Mouse (Mus musculus) stomach, embryonic 15.5 days (tissue): ENCODE results near the gene Rps6kb2. TPM values are rescaled to one million over a fixed set of nuclear protein-coding genes. Genes with fewer than 3 reads are reported as not detected.

Experiments
- ATAC-seq: fragments of 200-750 bp; cut with Nextera tagmentation; 2 replicates; pipeline ENCODE4 v1.8.0; 2017; ENCODE audit warnings: low read depth, moderate number of reproducible peaks, moderate TSS enrichment; ENCODE audit not compliant: insufficient read depth, low FRiP score
- H3K27ac ChIP-seq: fragments of 300-500 bp; sonication (generic); 2 replicates; pipeline ENCODE4 v1.5.1; 2015; ENCODE audit warnings: mild to moderate bottlenecking, inconsistent platforms
- H3K27me3 ChIP-seq: fragments of 300-500 bp; sonication (generic); replicated peaks from 2 replicates; pipeline ENCODE4 v1.6.1; 2015; ENCODE audit warnings: inconsistent platforms
- H3K36me3 ChIP-seq: fragments of 300-500 bp; sonication (generic); 2 replicates; pipeline ENCODE4 v1.6.1; 2015; ENCODE audit warnings: inconsistent platforms
- H3K4me1 ChIP-seq: fragments of 300-500 bp; sonication (generic); 2 replicates; pipeline ENCODE4 v1.6.1; 2015; ENCODE audit warnings: inconsistent platforms
- H3K4me2 ChIP-seq: fragments of 300-500 bp; sonication (generic); 2 replicates; pipeline ENCODE4 v1.6.1; 2015; ENCODE audit warnings: mild to moderate bottlenecking, inconsistent platforms
- H3K4me3 ChIP-seq: fragments of 300-500 bp; sonication (generic); replicated peaks from 2 replicates; pipeline ENCODE4 v1.5.1; 2015; ENCODE audit warnings: inconsistent platforms
- H3K9ac ChIP-seq: fragments of 300-500 bp; sonication (generic); 2 replicates; pipeline ENCODE4 v1.6.1; 2015; ENCODE audit warnings: inconsistent platforms
- H3K9me3 ChIP-seq: fragments of 300-500 bp; sonication (generic); 2 replicates; pipeline ENCODE4 v1.6.1; 2016; ENCODE audit warnings: inconsistent platforms
- WGBS: fragments of 180-500 bp; shearing (Covaris S2); methylation state at CpG from one replicate; pipeline ENCODE4 v1.1.7; 2015; 5-methylcytosine and 5-hydroxymethylcytosine counted together
- polyA plus RNA-seq: library from polyadenylated mRNA; unstranded; fragments of >200 nt; fragmentation: Nextera tagmentation; extraction: Ambion mirVana; gene quantifications from 2 replicates; pipeline ENCODE4 v1.2.1, GENCODE M21; 2015

Rps6kb2 gene
- polyA plus RNA-seq, 1 experiment from 2014 or later = 44.7 TPM

- ATAC-seq = no peak
- H3K9me3 ChIP-seq = no peaks in the 10 kb centered on the region
- peaks cover 19% of the 10 kb centered on the region for H3K4me1 ChIP-seq
- no peaks in the 10 kb centered on the region for H3K27me3 ChIP-seq
- no peak overlapping the region for H3K9ac ChIP-seq
- no peak overlapping the region for H3K4me2 ChIP-seq
- H3K27ac ChIP-seq = no peak overlapping the region
- 85% methylated on average over 2 of the region's 2 CpGs for WGBS
- H3K36me3 ChIP-seq = no peaks in the 10 kb centered on the region
- H3K4me3 ChIP-seq = no peak overlapping the region
Measured at GRCm38 (mm10) chr19:4183689-4184088, 20.5 kb upstream of the Rps6kb2 start.

GRCm38 (mm10) chr19:4181892-4182291 lies 18.7 kb upstream of the Rps6kb2 start:
- H3K9ac ChIP-seq = no peak overlapping the region
- H3K27ac ChIP-seq = no peak overlapping the region
- H3K27me3 ChIP-seq = no peaks in the 10 kb centered on the region
- 33% methylated on average over 3 of the region's 3 CpGs for WGBS
- no peak overlapping the region for H3K4me2 ChIP-seq
- H3K4me3 ChIP-seq = no peak overlapping the region
- H3K36me3 ChIP-seq = no peaks in the 10 kb centered on the region
- H3K4me1 ChIP-seq = peaks cover 19% of the 10 kb centered on the region
- no peaks in the 10 kb centered on the region for H3K9me3 ChIP-seq
- ATAC-seq = no peak

DNA sequence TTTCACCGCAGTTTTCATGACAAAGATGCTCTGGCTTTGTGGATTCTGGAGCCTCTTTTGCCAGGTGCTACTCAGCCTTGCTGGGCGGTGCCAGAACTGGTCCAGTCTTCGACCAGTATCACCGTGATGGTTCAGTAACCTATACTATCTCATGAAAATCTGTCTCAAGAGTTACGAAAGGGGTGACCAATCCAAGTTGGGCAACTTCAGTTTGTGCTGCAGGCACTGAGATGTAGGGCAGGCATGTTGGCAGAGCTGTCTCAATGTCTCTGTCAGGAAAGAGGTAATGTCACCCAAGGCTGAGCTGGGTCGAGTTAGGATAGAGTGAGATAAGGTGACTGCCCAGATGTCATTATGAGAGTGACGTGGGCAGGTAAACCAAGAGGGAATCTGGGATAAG lies 17.3 kb upstream of the Rps6kb2 start:
- Histone ChIP-seq H3K9me3 (no peaks in the 10 kb centered on the region), H3K27me3 (no peaks in the 10 kb centered on the region), H3K9ac (no peak overlapping the region), H3K4me2 (no peak overlapping the region), H3K4me3 (no peak overlapping the region), H3K36me3 (no peaks in the 10 kb centered on the region), H3K4me1 (peaks cover 21% of the 10 kb centered on the region), H3K27ac (no peak overlapping the region)
- 89% methylated on average over 7 of the region's 7 CpGs for WGBS
- ATAC-seq = no peak

DNA sequence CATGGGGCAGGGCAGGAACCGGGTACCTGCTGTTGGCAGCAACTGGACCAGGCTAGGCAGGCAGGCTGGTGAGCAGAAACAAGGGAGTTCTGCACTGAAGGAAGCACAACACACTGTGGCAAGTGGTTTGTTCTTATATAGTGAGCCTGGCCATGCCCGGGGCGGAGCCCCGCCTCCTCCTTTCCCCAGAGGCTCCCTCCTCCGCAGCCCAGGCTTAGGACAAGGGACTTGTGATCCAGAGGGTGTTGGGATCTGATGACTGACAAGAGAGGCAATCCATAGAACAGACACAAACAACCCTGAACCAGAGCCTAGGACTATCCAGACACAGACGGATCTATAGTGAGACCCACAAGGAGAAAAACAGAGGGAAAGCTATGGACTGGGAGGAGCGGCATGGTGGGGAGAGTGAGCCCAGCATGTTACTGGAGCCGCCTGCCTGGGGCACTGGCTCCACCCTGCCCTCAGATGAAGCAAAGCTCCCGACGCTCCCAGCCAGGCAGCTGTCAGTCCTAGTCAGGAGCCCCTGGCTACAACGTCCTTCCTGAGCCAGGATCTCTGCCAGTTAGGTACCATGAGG lies 12.3 kb upstream of the Rps6kb2 start, which contains the start of gene Carns1:
Carns1 (minus strand) TSS at position 112 of the 580 bp plus-strand sequence.
- H3K4me2 ChIP-seq = peak within 1 kb of the TSS; percentile 35
- H3K36me3 ChIP-seq = no peaks in the 10 kb centered on the region
- no peaks in the 10 kb centered on the region for H3K9me3 ChIP-seq
- no peak within 1 kb of the TSS for H3K27ac ChIP-seq
- no peak within 1 kb of the TSS for H3K9ac ChIP-seq
- no peaks in the 10 kb centered on the region for H3K27me3 ChIP-seq
- H3K4me1 ChIP-seq = peaks cover 10% of the 10 kb centered on the region; the same call in 1 of the 2 replicates
- ATAC-seq = peak; percentile 51; the same call in 1 of the 2 replicates
- WGBS = 6% methylated on average over 11 of the region's 11 CpGs
- H3K4me3 ChIP-seq = no peak within 1 kb of the TSS

GRCm38 (mm10) chr19:4172925-4173324 lies 9.8 kb upstream of the Rps6kb2 start:
- H3K9ac ChIP-seq = no peak overlapping the region
- WGBS = 65% methylated on average over 11 of the region's 11 CpGs

GRCm38 (mm10) chr19:4171393-4172290 lies 8.5 kb upstream of the Rps6kb2 start:
- no peak for ATAC-seq
- Histone ChIP-seq H3K4me1 (peaks cover 18% of the 10 kb centered on the region), H3K4me3 (no peak overlapping the region), H3K9ac (no peak overlapping the region), H3K4me2 (no peak overlapping the region), H3K27me3 (no peaks in the 10 kb centered on the region), H3K9me3 (no peaks in the 10 kb centered on the region), H3K27ac (no peak overlapping the region), H3K36me3 (no peaks in the 10 kb centered on the region)
- 67% methylated on average over 13 of the region's 13 CpGs for WGBS

More at GRCm38 (mm10) chr19:4172925-4173324, 9.8 kb upstream of the Rps6kb2 start:
- Histone ChIP-seq H3K9me3 (no peaks in the 10 kb centered on the region), H3K36me3 (no peaks in the 10 kb centered on the region), H3K4me1 (peaks cover 18% of the 10 kb centered on the region), H3K27me3 (no peaks in the 10 kb centered on the region), H3K27ac (no peak overlapping the region), H3K4me3 (no peak overlapping the region), H3K4me2 (no peak overlapping the region)
- no peak for ATAC-seq

DNA sequence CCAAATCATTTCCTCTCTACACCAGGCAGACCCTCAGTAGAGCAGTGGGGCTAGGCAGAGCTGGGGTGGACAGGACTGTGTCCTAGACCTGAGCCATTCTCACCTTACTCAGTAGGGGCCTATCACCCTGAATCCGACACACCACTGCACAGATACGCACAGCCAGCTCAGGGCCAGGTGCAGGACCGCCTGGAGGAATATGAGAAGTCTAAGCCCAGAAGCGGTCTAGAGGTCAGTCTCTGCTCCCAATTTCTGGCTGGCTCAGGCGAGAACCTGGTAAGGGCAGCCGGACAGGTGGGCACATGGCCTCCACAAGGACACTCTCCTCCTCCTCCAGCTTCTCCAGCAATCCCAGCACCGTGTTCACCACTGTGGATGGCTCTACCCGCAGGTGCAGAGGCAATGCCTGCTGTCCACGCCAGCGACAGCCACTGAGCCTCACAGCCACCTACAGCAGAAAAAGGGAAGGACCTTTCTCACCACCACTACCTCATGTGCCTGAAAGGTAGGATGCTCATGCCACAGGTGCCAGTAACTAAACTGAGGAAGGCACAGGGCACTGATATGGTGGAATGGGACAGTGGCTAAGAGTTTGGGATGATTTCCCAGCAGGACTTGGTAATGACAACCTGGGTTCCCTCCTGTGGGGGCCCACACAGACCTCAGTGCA lies 7.7 kb upstream of the Rps6kb2 start:
- ATAC-seq = no peak
- H3K27ac ChIP-seq = no peak overlapping the region
- no peaks in the 10 kb centered on the region for H3K9me3 ChIP-seq
- H3K4me1 ChIP-seq = peaks cover 16% of the 10 kb centered on the region
- WGBS = 85% methylated on average over 10 of the region's 10 CpGs
- no peaks in the 10 kb centered on the region for H3K36me3 ChIP-seq
- H3K4me2 ChIP-seq = no peak overlapping the region
- no peak overlapping the region for H3K4me3 ChIP-seq
- H3K9ac ChIP-seq = no peak overlapping the region
- H3K27me3 ChIP-seq = no peaks in the 10 kb centered on the region

DNA sequence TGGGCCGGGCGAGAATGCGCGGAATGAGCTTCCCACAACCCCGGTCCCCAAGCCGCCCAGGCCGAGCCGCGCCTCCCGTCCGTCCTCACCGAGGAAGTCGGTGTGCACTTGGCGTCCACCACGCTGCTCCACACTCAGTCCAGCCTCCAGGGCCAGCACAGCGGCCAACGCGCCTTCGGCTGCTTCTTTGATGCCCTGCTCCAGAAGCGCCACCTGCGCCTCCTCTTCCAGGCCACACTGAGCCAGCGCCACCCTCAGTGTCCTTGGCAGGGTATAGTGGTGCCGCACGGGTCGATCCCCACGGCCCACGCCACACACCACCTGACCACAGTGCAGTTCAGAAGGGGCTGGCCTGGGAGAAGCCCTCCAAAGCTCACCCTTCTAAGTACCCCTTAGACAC lies 6.7 kb upstream of the Rps6kb2 start:
- Histone ChIP-seq H3K9me3 (no peaks in the 10 kb centered on the region), H3K27me3 (no peaks in the 10 kb centered on the region), H3K36me3 (no peaks in the 10 kb centered on the region), H3K4me2 (peak overlapping the region; percentile 84), H3K9ac (peak overlapping the region; percentile 82), H3K4me3 (peak overlapping the region; percentile 51), H3K4me1 (peaks cover 13% of the 10 kb centered on the region), H3K27ac (peak overlapping the region; percentile 91)
- 5% methylated on average over 27 of the region's 27 CpGs for WGBS
- ATAC-seq = peak; percentile 48

GRCm38 (mm10) chr19:4169378-4169784 lies 6.2 kb upstream of the Rps6kb2 start:
- Histone ChIP-seq H3K9me3 (no peaks in the 10 kb centered on the region), H3K36me3 (no peaks in the 10 kb centered on the region), H3K4me1 (peaks cover 13% of the 10 kb centered on the region), H3K4me3 (peak overlapping the region; percentile 51), H3K4me2 (peak overlapping the region; percentile 84), H3K27me3 (no peaks in the 10 kb centered on the region), H3K9ac (peak overlapping the region; percentile 82), H3K27ac (peak overlapping the region; percentile 91)
- peak; percentile 93 for ATAC-seq
- WGBS = under 1% methylated on average over 43 of the region's 43 CpGs

DNA sequence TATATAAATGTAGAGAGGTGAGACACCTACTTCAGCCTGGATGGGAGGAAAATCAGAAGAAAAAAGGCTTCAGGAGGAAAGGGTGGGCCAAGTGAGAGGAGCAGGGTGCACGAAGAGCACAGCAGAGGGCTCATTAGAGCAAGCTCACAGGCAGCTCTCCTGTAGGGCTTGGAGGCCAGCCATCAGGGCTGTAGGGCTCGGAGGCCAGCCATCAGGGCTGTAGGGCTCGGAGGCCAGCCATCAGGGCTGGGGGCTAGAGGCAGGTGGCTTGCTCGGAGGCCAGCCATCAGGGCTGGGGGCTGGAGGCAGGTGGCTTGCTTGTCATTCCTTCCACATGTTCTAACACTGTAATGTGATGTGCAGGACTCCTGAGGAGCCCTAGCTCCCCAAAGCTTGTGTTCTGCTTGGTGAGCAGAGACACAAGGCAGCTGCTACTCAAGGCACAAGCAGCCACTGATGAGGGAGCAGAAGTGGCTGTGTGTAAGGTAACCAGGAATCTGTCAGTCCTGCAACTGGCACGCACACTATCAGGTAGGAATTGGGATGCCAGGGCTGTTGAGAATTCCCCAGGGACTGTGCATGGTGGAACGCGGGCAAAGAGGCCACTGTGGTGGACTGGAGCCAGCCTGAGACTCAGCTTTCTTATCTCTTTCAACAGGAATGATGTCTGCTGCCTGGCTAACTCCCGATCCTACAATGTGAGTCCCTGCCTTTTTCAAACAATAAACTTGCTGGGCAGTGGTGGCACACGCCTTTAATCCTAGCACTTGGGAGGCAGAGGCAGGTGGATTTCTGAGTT lies 3.7 kb upstream of the Rps6kb2 start:
- WGBS = 72% methylated on average over 9 of the region's 9 CpGs

DNA sequence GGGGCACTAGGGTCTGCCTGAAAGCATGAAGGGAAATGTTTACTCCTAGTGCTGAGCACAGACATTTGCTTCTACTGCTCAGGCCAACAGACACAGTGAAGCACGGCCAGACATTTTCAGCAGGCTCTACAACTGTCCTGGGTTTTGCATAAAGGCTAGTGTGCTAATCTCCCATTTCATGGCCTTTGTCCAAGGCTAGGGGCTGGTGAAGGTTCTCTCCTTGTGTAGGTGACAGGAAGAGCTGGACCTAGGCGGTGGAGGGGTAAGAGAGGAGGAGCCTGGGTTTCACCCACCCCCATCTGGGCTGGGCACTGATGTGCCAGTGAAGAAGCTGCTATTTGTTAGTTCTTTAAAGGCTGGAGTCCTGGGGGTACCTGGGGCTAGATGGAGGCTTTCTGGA lies 1.6 kb upstream of the Rps6kb2 start:
- Histone ChIP-seq H3K4me1 (peaks cover 12% of the 10 kb centered on the region), H3K9me3 (no peaks in the 10 kb centered on the region), H3K4me2 (no peak overlapping the region), H3K4me3 (no peak overlapping the region), H3K27me3 (no peaks in the 10 kb centered on the region), H3K27ac (no peak overlapping the region), H3K9ac (no peak overlapping the region), H3K36me3 (peaks cover 6% of the 10 kb centered on the region; the same call in 1 of the 2 replicates)
- ATAC-seq = no peak
- WGBS = 72% methylated on average over 2 of the region's 2 CpGs

More for the DNA sequence above, 3.7 kb upstream of the Rps6kb2 start:
- H3K36me3 ChIP-seq = no peaks in the 10 kb centered on the region
- H3K9ac ChIP-seq = no peak overlapping the region
- no peak overlapping the region for H3K4me3 ChIP-seq
- no peak for ATAC-seq
- no peak overlapping the region for H3K27ac ChIP-seq
- no peak overlapping the region for H3K4me2 ChIP-seq
- no peaks in the 10 kb centered on the region for H3K9me3 ChIP-seq
- no peaks in the 10 kb centered on the region for H3K27me3 ChIP-seq
- H3K4me1 ChIP-seq = peaks cover 24% of the 10 kb centered on the region
